Mouse (Mus musculus) limb, embryonic 13.5 days (tissue): ENCODE data around the gene Parp3. TPM values are rescaled to one million over a fixed set of nuclear protein-coding genes. Genes with fewer than 3 reads are reported as not detected.

Experiments used
- ATAC-seq: fragments of 200-750 bp; cut with Nextera tagmentation; 2 replicates; pipeline ENCODE4 v1.8.0; 2017; ENCODE audit warnings: low read depth, moderate number of reproducible peaks, moderate TSS enrichment; ENCODE audit not compliant: low FRiP score
- H3K27ac ChIP-seq: fragments of 300-500 bp; sonication (generic); 2 replicates; pipeline ENCODE4 v1.5.1; 2015; ENCODE audit warnings: inconsistent platforms, mild to moderate bottlenecking, moderate library complexity
- H3K27me3 ChIP-seq: fragments of 300-500 bp; sonication (generic); 2 replicates; pipeline ENCODE4 v1.6.1; 2015; ENCODE audit warnings: mild to moderate bottlenecking, inconsistent platforms
- H3K36me3 ChIP-seq: fragments of 300-500 bp; sonication (generic); 2 replicates; pipeline ENCODE4 v1.6.1; 2015; ENCODE audit warnings: inconsistent platforms, mild to moderate bottlenecking, moderate library complexity
- H3K4me1 ChIP-seq: fragments of 300-500 bp; sonication (generic); 2 replicates; pipeline ENCODE4 v1.6.1; 2015; ENCODE audit warnings: inconsistent platforms
- H3K4me2 ChIP-seq: fragments of 300-500 bp; sonication (generic); replicated peaks from 2 replicates; pipeline ENCODE4 v1.6.1; 2015; ENCODE audit warnings: inconsistent platforms, mild to moderate bottlenecking, moderate library complexity
- H3K4me3 ChIP-seq: fragments of 300-500 bp; sonication (generic); 2 replicates; pipeline ENCODE4 v1.5.1; 2015; ENCODE audit warnings: moderate library complexity, mild to moderate bottlenecking, inconsistent platforms
- H3K9ac ChIP-seq: fragments of 300-500 bp; sonication (generic); 2 replicates; pipeline ENCODE4 v1.6.1; 2015; ENCODE audit warnings: mild to moderate bottlenecking, inconsistent platforms
- H3K9me3 ChIP-seq: fragments of 300-500 bp; sonication (generic); 2 replicates; pipeline ENCODE4 v1.6.1; 2016; ENCODE audit warnings: inconsistent platforms
- WGBS: fragments of 180-500 bp; shearing (Covaris S2); methylation state at CpG from one replicate; pipeline ENCODE4 v1.1.7; 2015; 5-methylcytosine and 5-hydroxymethylcytosine counted together
- polyA plus RNA-seq: library from polyadenylated mRNA; unstranded; fragments of >200 nt; fragmentation: Nextera tagmentation; extraction: Ambion mirVana; gene quantifications from 2 replicates; pipeline ENCODE4 v1.2.1, GENCODE M21; 2015

Parp3 gene
- polyA plus RNA-seq, 1 experiment from 2014 or later = 3.7 TPM

GRCm38 (mm10) chr9:106463122-106464063, 13.4 kb downstream of the Parp3 start:
- Histone ChIP-seq H3K9ac (no peak overlapping the region), H3K4me2 (no peak overlapping the region), H3K9me3 (no peaks in the 10 kb centered on the region), H3K27me3 (peaks cover 12% of the 10 kb centered on the region; the same call in 1 of the 2 replicates), H3K36me3 (peaks cover 49% of the 10 kb centered on the region), H3K4me1 (peaks cover 25% of the 10 kb centered on the region), H3K27ac (no peak overlapping the region), H3K4me3 (no peak overlapping the region)
- WGBS = 88% methylated on average over 21 of the region's 21 CpGs
- ATAC-seq = no peak

GRCm38 (mm10) chr9:106462430-106462800, 14.3 kb downstream of the Parp3 start:
- H3K9ac ChIP-seq = no peak overlapping the region
- H3K4me2 ChIP-seq = no peak overlapping the region
- H3K36me3 ChIP-seq = peaks cover 57% of the 10 kb centered on the region
- no peaks in the 10 kb centered on the region for H3K9me3 ChIP-seq
- H3K4me3 ChIP-seq = no peak overlapping the region
- H3K27me3 ChIP-seq = peaks cover 12% of the 10 kb centered on the region; the same call in 1 of the 2 replicates
- no peak for ATAC-seq
- 92% methylated on average over 12 of the region's 12 CpGs for WGBS
- no peak overlapping the region for H3K27ac ChIP-seq
- peaks cover 35% of the 10 kb centered on the region for H3K4me1 ChIP-seq

DNA sequence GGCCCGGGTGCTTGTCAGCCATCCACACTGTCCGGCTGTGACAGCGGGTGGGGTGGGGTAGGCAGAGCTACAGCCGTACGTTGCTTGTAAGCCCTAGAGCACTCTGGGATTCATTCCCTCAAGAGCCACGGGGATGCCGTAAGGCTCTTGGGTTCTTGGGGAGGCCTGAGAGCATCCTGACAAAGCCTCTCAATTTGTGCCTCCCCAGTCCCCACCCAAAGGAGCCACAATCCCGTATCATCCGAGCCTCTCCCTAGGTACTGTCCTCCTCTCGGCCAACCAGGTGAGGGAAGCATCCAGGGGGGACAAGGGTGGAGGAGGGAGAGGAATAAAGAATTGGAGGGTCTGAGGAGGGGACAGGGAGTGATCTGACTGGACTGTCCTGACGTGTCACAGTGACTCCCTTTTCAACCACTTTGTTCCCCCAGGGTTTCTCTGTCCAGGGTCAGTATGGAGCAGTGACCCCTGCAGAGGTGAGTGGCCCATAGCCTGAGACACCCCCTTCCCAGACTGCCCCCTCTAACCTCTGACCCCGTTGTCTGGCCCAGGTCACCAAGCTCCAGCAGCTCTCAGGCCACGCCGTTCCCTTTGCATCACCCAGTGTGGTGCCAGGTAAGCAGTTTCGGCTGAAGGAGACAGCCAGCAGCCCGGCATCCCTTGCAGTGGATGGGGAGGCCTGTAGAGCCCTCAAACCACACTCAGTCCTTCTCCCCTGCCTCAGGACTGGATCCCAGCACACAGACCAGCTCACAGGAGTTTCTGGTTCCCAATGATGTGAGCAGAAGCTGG, 14.9 kb downstream of the Parp3 start:
- no peak overlapping the region for H3K4me2 ChIP-seq
- peaks cover 41% of the 10 kb centered on the region for H3K4me1 ChIP-seq
- H3K27ac ChIP-seq = no peak overlapping the region
- WGBS = 87% methylated on average over 16 of the region's 16 CpGs
- peaks cover 12% of the 10 kb centered on the region; the same call in 1 of the 2 replicates for H3K27me3 ChIP-seq
- H3K4me3 ChIP-seq = no peak overlapping the region
- no peaks in the 10 kb centered on the region for H3K9me3 ChIP-seq
- ATAC-seq = no peak
- no peak overlapping the region for H3K9ac ChIP-seq
- peaks cover 63% of the 10 kb centered on the region for H3K36me3 ChIP-seq

GRCm38 (mm10) chr9:106461026-106461415, 15.7 kb downstream of the Parp3 start:
- Histone ChIP-seq H3K4me1 (peaks cover 49% of the 10 kb centered on the region), H3K36me3 (peaks cover 66% of the 10 kb centered on the region), H3K27ac (no peak overlapping the region), H3K4me3 (no peak overlapping the region), H3K9ac (no peak overlapping the region), H3K27me3 (peaks cover 12% of the 10 kb centered on the region; the same call in 1 of the 2 replicates), H3K9me3 (no peaks in the 10 kb centered on the region), H3K4me2 (no peak overlapping the region)
- ATAC-seq = no peak
- WGBS = 92% methylated on average over 9 of the region's 9 CpGs

- H3K4me1 ChIP-seq = peaks cover 49% of the 10 kb centered on the region
- H3K4me2 ChIP-seq = no peak overlapping the region
- H3K4me3 ChIP-seq = no peak overlapping the region
- WGBS = 70% methylated on average over 18 of the region's 18 CpGs
- no peak overlapping the region for H3K9ac ChIP-seq
- no peaks in the 10 kb centered on the region for H3K9me3 ChIP-seq
- H3K27me3 ChIP-seq = peaks cover 8% of the 10 kb centered on the region; the same call in 1 of the 2 replicates
- no peak for ATAC-seq
- H3K36me3 ChIP-seq = peaks cover 66% of the 10 kb centered on the region
- H3K27ac ChIP-seq = no peak overlapping the region
These were observed 16.2 kb downstream of the Parp3 start for GRCm38 (mm10) chr9:106460401-106461025.

DNA sequence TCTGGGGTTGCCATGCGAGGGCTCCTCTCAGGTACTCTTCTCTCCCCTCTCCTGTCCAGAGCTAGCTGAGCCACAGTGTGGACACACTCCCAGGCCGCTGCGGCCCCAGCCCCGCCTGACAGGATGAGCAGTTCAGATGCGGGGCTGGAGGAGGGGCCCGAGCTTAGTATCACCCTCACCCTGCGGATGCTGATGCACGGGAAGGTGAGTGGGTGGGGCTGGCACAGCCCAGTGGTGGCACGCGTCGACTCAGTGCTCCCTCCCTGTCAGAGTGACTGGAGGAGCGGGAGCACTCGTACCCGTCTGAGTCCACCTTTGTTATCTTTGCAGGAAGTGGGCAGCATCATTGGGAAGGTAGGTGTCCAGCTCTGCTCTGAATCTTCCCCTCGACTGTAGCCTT, 16.8 kb downstream of the Parp3 start:
- H3K27ac ChIP-seq = no peak overlapping the region
- ATAC-seq = no peak
- 83% methylated on average over 15 of the region's 15 CpGs for WGBS
- H3K9me3 ChIP-seq = no peaks in the 10 kb centered on the region
- peaks cover 7% of the 10 kb centered on the region; the same call in 1 of the 2 replicates for H3K27me3 ChIP-seq
- H3K4me3 ChIP-seq = no peak overlapping the region
- no peak overlapping the region for H3K4me2 ChIP-seq
- peaks cover 66% of the 10 kb centered on the region for H3K36me3 ChIP-seq
- H3K9ac ChIP-seq = peak overlapping the region; percentile 8; the same call in 1 of the 2 replicates
- peaks cover 53% of the 10 kb centered on the region for H3K4me1 ChIP-seq

GRCm38 (mm10) chr9:106457920-106458319, 18.8 kb downstream of the Parp3 start:
- H3K4me3 ChIP-seq = no peak overlapping the region
- peaks cover 56% of the 10 kb centered on the region for H3K4me1 ChIP-seq
- peak overlapping the region; percentile 92; the same call in 1 of the 2 replicates for H3K27ac ChIP-seq
- no peak for ATAC-seq
- H3K27me3 ChIP-seq = no peaks in the 10 kb centered on the region
- peak overlapping the region; percentile 25; the same call in 1 of the 2 replicates for H3K9ac ChIP-seq
- H3K9me3 ChIP-seq = no peaks in the 10 kb centered on the region
- peaks cover 52% of the 10 kb centered on the region for H3K36me3 ChIP-seq
- WGBS = 74% methylated on average over 5 of the region's 5 CpGs
- peak overlapping the region; percentile 87; the same call in 1 of the 2 replicates for H3K4me2 ChIP-seq

GRCm38 (mm10) chr9:106457163-106457559, 19.6 kb downstream of the Parp3 start:
- peak overlapping the region; percentile 71 for H3K4me3 ChIP-seq
- H3K4me1 ChIP-seq = peaks cover 63% of the 10 kb centered on the region
- peaks cover 46% of the 10 kb centered on the region for H3K36me3 ChIP-seq
- peak overlapping the region; percentile 84 for H3K9ac ChIP-seq
- no peak for ATAC-seq
- peak overlapping the region; percentile 92 for H3K27ac ChIP-seq
- H3K9me3 ChIP-seq = no peaks in the 10 kb centered on the region
- peak overlapping the region; percentile 87 for H3K4me2 ChIP-seq
- WGBS = 48% methylated on average over 9 of the region's 9 CpGs
- no peaks in the 10 kb centered on the region for H3K27me3 ChIP-seq

GRCm38 (mm10) chr9:106456325-106457162, 20.2 kb downstream of the Parp3 start:
- H3K27ac ChIP-seq = peak overlapping the region; percentile 92
- H3K4me1 ChIP-seq = peaks cover 69% of the 10 kb centered on the region
- 0 out of 2 replicates have a peak, but pooled peaks have one; percentile 1 for ATAC-seq
- H3K9me3 ChIP-seq = no peaks in the 10 kb centered on the region
- H3K9ac ChIP-seq = peak overlapping the region; percentile 84
- 38% methylated on average over 15 of the region's 15 CpGs for WGBS
- H3K4me3 ChIP-seq = peak overlapping the region; percentile 71
- peaks cover 40% of the 10 kb centered on the region for H3K36me3 ChIP-seq
- H3K27me3 ChIP-seq = no peaks in the 10 kb centered on the region
- H3K4me2 ChIP-seq = peak overlapping the region; percentile 87

- Histone ChIP-seq H3K9ac (peak overlapping the region; percentile 84), H3K36me3 (peaks cover 25% of the 10 kb centered on the region), H3K27me3 (no peaks in the 10 kb centered on the region), H3K4me1 (peaks cover 82% of the 10 kb centered on the region), H3K27ac (peak overlapping the region; percentile 92), H3K4me2 (peak overlapping the region; percentile 87), H3K4me3 (peak overlapping the region; percentile 71), H3K9me3 (no peaks in the 10 kb centered on the region)
- ATAC-seq = peak; percentile 30; the same call in 1 of the 2 replicates
- under 1% methylated on average over 17 of the region's 17 CpGs for WGBS
These were observed 21.7 kb downstream of the Parp3 start for GRCm38 (mm10) chr9:106454888-106455681.
